Mouse (Mus musculus): ENCODE results near the gene F10.
"Not testable (repeated sequence)": the region's sequence is repeated elsewhere in the genome, so short reads cannot be mapped to it uniquely, and the experiment has no call there.

Gene F10

GRCm38 (mm10) chr8:13047652-13048051, 10.5 kb downstream of the F10 start:
- in situ Hi-C loops (cut with MboI; ENCODE audit: low pct_unique_long_range_greater_than_20kb in 1 of 2, low sequenced_read_pairs in 2 of 2, unreplicated experiment in 1 of 2) = no loop called here

- in situ Hi-C loops (cut with MboI; ENCODE audit: low pct_unique_long_range_greater_than_20kb in 1 of 2, low sequenced_read_pairs in 2 of 2, unreplicated experiment in 1 of 2) = no loop called here
Observed at GRCm38 (mm10) chr8:13050550-13050949, 13.4 kb downstream of the F10 start.

- in situ Hi-C loops (cut with MboI; ENCODE audit: low pct_unique_long_range_greater_than_20kb in 1 of 2, low sequenced_read_pairs in 2 of 2, unreplicated experiment in 1 of 2) = no loop called here
Observed at GRCm38 (mm10) chr8:13057351-13057750, 20.2 kb downstream of the F10 start.

- in situ Hi-C loops (cut with MboI; ENCODE audit: low pct_unique_long_range_greater_than_20kb in 1 of 2, low sequenced_read_pairs in 2 of 2, unreplicated experiment in 1 of 2) = no loop called here
Observed at GRCm38 (mm10) chr8:13060441-13061150, 23.5 kb downstream of the F10 start, which contains the start of gene Proz. TSS of gene Proz (plus strand) at chr8:13060914.

- in situ Hi-C loops (cut with MboI; ENCODE audit: low pct_unique_long_range_greater_than_20kb in 1 of 2, low sequenced_read_pairs in 2 of 2, unreplicated experiment in 1 of 2) = no loop called here
Observed at GRCm38 (mm10) chr8:13063112-13063511, 26.0 kb downstream of the F10 start.

GRCm38 (mm10) chr8:13073255-13073654, 36.1 kb downstream of the F10 start:
- in situ Hi-C loops (cut with MboI; ENCODE audit: low pct_unique_long_range_greater_than_20kb in 1 of 2, low sequenced_read_pairs in 2 of 2, unreplicated experiment in 1 of 2) = no loop called here

GRCm38 (mm10) chr8:13075044-13075443, 37.9 kb downstream of the F10 start:
- in situ Hi-C loops (cut with MboI; ENCODE audit: low pct_unique_long_range_greater_than_20kb in 1 of 2, low sequenced_read_pairs in 2 of 2, unreplicated experiment in 1 of 2) = no loop called here

- in situ Hi-C loops (cut with MboI; ENCODE audit: low pct_unique_long_range_greater_than_20kb in 1 of 2, low sequenced_read_pairs in 2 of 2, unreplicated experiment in 1 of 2) = not testable (repeated sequence)
Observed at GRCm38 (mm10) chr8:13075579-13075978, 38.5 kb downstream of the F10 start.

- in situ Hi-C loops (cut with MboI; ENCODE audit: low pct_unique_long_range_greater_than_20kb in 1 of 2, low sequenced_read_pairs in 2 of 2, unreplicated experiment in 1 of 2) = no loop called here
Observed at GRCm38 (mm10) chr8:13077542-13077941, 40.4 kb downstream of the F10 start.

- in situ Hi-C loops (cut with MboI; ENCODE audit: low pct_unique_long_range_greater_than_20kb in 1 of 2, low sequenced_read_pairs in 2 of 2, unreplicated experiment in 1 of 2) = no loop called here
Observed at GRCm38 (mm10) chr8:13104691-13105086, 67.6 kb downstream of the F10 start.

GRCm38 (mm10) chr8:13105087-13105881, 68.2 kb downstream of the F10 start, which contains the start of the genes Pcid2 and Cul4a:
TSS of gene Pcid2 (minus strand) at chr8:13105459.
TSS of gene Cul4a (plus strand) at chr8:13105621.
- in situ Hi-C loops (cut with MboI; ENCODE audit: low pct_unique_long_range_greater_than_20kb in 1 of 2, low sequenced_read_pairs in 2 of 2, unreplicated experiment in 1 of 2) = no loop called here

GRCm38 (mm10) chr8:13105908-13106551, 68.9 kb downstream of the F10 start:
- in situ Hi-C loops (cut with MboI; ENCODE audit: low pct_unique_long_range_greater_than_20kb in 1 of 2, low sequenced_read_pairs in 2 of 2, unreplicated experiment in 1 of 2) = no loop called here
